Mouse (Mus musculus) hematopoietic multipotent progenitor cell, adult 10-12 weeks (in vitro differentiated cells): Measurements from ENCODE around the gene Camsap2. TPM values are rescaled to one million over a fixed set of nuclear protein-coding genes. Genes with fewer than 3 reads are reported as not detected.

Source experiments
- polyA plus RNA-seq: library from polyadenylated mRNA; stranded (reverse); fragments of >175 nt; gene quantifications from 2 replicates; pipeline ENCODE4 v1.2.3, GENCODE M21; 2012; ENCODE audit warnings: low replicate concordance

Camsap2 gene
- polyA plus RNA-seq: 7.4 and 15.2 TPM in 2 replicates

GRCm38 (mm10) chr1:136345454-136346372, at the start of gene Camsap2:
Gene Camsap2, minus strand, starts transcription at chr1:136346104.

GRCm38 (mm10) chr1:136260635-136261238, 85.2 kb downstream of the Camsap2 start, which contains the start of gene Gpr25:
Gene Gpr25, minus strand, starts transcription at chr1:136260873.

GRCm38 (mm10) chr1:136233892-136234594, 111.9 kb downstream of the Camsap2 start, which contains the start of gene Inava:
Gene Inava, minus strand, starts transcription at chr1:136234264.

Other genes starting within 250 kb of the Camsap2 start
- gene Kif21b, start 214.7 kb downstream of the Camsap2 start, polyA plus RNA-seq: 110 and 148 TPM in 2 replicates
- gene Mroh3, start 133.3 kb downstream of the Camsap2 start, polyA plus RNA-seq: not detected in 2 replicates
- 0.19 and 0.29 TPM in 2 replicates for gene Inava, start 111.8 kb downstream of the Camsap2 start, polyA plus RNA-seq
- gene Gpr25, start 85.2 kb downstream of the Camsap2 start, polyA plus RNA-seq: 5.3 and 17.4 TPM in 2 replicates
- gene Ddx59, start 69.2 kb upstream of the Camsap2 start, polyA plus RNA-seq: 1.1 and 2.2 TPM in 2 replicates
- 0.17 and 0.42 TPM in 2 replicates for gene Kif14, start 120.2 kb upstream of the Camsap2 start, polyA plus RNA-seq